Mouse (Mus musculus): ENCODE measurements around the gene Arih1.

DNA sequence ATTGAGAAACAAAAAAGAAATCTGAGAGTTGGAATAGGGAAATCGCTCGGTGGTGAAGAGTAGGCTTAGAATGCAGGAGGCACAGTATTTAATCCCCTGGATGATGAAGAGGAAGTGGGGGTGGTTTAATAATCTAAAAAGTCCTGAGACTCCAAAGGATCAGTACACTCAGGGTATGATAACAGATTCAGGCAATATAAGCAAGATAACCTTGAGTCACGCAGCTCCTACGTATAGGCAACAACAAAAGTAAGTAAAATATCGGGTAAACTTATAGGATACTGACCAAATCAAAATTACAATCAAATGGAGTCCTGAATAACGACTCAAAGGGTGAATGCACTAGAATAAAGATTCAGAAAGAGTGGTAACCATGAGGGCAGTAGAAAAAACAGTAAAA is 65.9 kb downstream of the Arih1 start:
- no peak for TF ChIP-seq CTCF (IDR thresholded peaks at IDR 0.05; ENCODE audit: borderline replicate concordance, insufficient read depth, low read length)
- no peak for TF ChIP-seq POLR2A (IDR thresholded peaks at IDR 0.05; ENCODE audit: low read depth, low read length)
